Mouse (Mus musculus): ENCODE measurements around the gene Dcakd.

Dcakd gene

GRCm38 (mm10) chr11:102946265-102946991 lies 81.7 kb downstream of the Dcakd start, which contains the start of gene C1ql1:
Gene C1ql1, minus strand, starts transcription at chr11:102946688.
- intact Hi-C loops (cut with DNase I) = loop anchor here (5.0 kb wide), 1 partner anchor 46 kb away; no protein-coding TSS in a partner anchor

- intact Hi-C loops (cut with DNase I) = loop anchor here (5.0 kb wide), 1 partner anchor 47 kb away; no protein-coding TSS in a partner anchor
Observed at GRCm38 (mm10) chr11:102945306-102946264, 82.5 kb downstream of the Dcakd start.

Small RNAs within 50 kb of the gene (microRNA-seq; reads per million reads assigned to microRNA genes)
- gene Mir6931 = 0 to 0.23 reads per million in 2 experiments
